Mouse (Mus musculus) right cerebral cortex, postnatal 25 days (tissue): ENCODE measurements around the gene Pwwp2a.

Source experiments
- DNase-seq: peaks from one replicate; pipeline ENCODE4 v3.0.0; 2022

The Pwwp2a gene

GRCm38 (mm10) chr11:43728737-43729301 is 47.0 kb downstream of the Pwwp2a start:
- no peak for DNase-seq

GRCm38 (mm10) chr11:43747233-43748226 is 65.7 kb downstream of the Pwwp2a start, which contains the start of gene Ttc1:
TSS of gene Ttc1 (minus strand) at chr11:43748008.
- peak; percentile 98 for DNase-seq

DNA sequence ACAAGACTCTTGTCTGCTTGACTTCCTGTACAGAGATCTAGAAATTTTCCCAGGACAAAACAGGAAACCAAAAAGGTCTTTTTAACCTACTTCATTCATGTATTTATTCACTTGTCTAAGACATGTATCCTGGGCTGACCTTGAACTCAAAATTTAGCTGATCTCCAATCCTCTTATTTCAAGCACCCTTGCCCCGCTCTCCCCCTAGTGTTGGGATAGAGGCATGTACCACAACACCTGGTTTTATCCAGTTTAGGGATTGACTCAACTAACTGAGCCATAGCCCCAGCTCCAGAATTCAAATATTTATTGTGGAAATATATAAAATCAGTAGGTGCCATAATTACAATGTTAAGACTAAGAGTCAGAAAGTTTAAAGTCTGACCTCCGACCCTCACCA is 69.7 kb downstream of the Pwwp2a start:
- no peak for DNase-seq

- no peak for DNase-seq
Measured at GRCm38 (mm10) chr11:43754568-43754967, 72.8 kb downstream of the Pwwp2a start.

DNA sequence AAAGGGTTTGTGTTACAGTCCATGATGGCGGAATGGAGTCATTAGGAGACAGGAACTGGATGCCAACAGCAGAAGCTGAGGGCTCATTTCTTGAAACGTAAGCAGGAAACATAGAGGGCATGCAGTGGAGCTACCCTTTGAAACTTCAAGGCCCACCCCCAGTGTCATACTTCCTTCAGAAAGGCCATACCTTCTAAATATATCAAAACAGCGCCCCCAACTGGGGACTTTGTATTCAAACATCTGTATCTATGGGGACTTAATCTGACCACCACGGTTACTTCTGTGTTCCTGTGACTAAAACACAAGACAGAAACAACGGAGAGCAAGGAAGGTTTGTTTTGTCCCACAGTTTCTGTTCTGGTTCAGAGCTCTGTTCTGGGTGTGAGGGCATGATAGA is 73.6 kb downstream of the Pwwp2a start:
- DNase-seq, result no peak

GRCm38 (mm10) chr11:43758436-43758835 is 76.6 kb downstream of the Pwwp2a start:
- DNase-seq, result no peak

GRCm38 (mm10) chr11:43766922-43767648 is 85.3 kb downstream of the Pwwp2a start:
- DNase-seq, result peak; percentile 85

DNA sequence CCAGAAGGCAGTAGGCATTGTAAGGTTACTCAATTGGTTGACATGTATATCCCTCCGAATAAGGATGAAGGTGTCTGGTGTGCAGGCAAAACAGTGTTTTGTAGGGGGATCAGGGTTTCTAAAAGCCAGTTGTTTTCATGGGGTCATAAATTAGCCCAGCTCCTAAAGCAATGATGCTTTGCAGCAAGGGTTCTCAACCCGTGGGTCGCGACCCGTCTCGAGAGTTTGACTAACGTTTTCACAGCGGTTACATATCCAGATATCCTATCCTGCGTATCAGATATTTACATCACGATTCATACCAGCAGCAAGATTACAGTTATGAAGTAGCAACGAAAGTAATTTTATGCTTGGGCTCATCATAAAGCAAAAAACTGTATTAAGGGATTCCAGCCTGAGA is 86.0 kb downstream of the Pwwp2a start:
- no peak for DNase-seq

DNA sequence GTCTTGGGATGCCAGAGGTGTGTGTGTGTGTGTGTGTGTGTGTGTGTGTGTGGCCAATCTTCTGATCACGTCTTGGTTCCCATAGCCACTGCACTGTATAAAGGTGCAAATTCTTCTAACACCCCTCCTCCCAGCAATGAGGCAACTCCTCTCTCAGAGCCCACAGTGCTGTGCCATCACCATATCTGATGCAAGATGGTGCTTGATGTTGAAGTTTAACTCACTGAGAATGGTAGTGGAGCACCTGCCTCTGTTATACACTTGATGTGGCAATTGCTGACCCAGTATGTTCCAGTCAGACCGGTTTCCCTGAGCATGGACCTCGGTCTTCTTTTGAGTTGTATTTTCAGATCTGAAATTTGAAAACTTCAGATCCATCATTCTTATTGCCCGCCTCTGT is 88.3 kb downstream of the Pwwp2a start:
- DNase-seq, result no peak
